Mouse (Mus musculus) megakaryocyte, embryonic 14.5 days (primary cell): ENCODE data around the gene Ttll3.

Experiments used
- FLI1 ChIP-seq: IDR thresholded peaks from 2 replicates; pipeline ENCODE4 v1.6.1; 2012; ENCODE audit warnings: low read length, inconsistent platforms, mixed read lengths
- GATA1 ChIP-seq: IDR thresholded peaks from 3 replicates; pipeline ENCODE4 v1.6.1; 2012; ENCODE audit warnings: mixed read lengths, low read length, inconsistent platforms, borderline replicate concordance

DNA sequence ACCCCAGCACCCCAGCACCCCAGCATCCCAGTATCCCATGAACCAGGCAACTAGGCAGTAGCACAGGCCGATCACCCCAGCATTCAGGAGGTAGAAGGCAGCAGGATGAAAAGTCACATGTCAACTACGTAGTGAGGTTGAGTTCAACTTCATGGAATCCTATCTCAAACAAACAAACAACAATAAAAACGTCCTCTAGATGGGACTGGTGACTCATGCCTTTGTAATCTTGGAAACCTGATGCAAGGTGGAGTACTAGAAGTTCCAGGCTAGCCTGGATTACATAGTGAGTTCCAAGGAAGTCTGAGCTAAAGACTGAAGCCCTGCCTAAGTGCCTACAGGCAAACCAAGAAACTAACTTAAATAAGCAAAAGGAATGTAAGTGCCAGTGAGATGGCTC is 41.8 kb downstream of the Ttll3 start:
- TF ChIP-seq GATA1 (no peak), FLI1 (no peak)
